ENCODE assay signal across 8 mouse cellular contexts in the genomic region with DNA sequence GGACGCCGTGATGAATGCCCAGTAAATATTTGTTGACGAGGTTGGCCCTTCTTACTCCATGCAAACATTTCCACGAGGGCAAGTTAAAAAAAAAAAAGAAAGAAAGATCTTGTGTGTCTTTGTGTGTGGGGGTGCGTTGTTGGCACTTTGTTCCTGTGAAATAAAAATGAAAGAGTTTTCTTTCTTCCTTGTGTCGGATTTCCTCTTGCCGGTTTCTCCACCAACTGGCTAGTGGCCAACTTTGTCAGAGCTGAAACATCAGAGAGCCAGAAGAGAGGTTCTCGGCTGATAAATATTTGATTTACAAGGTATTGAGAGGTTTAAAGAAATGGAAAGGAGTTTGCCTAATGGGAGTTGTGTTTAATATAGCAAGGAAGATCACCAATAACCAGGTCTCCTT.
DNase-seq lines count a peak whose midpoint lies in the region.

No protein-coding gene starts in this region.

- peak; percentile 59 to 66 for DNase-seq in cerebellum, postnatal 10 days
- DNase-seq in cerebellum, adult 9-10 months: no peak
- DNase-seq in layer of hippocampus, adult 11-12 months (ENCODE audit: low spot score): peak; percentile 38
- DNase-seq in layer of hippocampus, adult 9-10 months (ENCODE audit: low spot score): no peak
- DNase-seq in layer of hippocampus, adult 8-10 months (ENCODE audit: low spot score in 2 of 2): peak; percentile 9 to 33
- DNase-seq in ovary, postnatal 14 days (ENCODE audit: low spot score): peak; percentile 26
- DNase-seq in retina, embryonic 14.5 days (ENCODE audit: low spot score): no peak
- DNase-seq in c-Kit-positive CD71-positive TER-119-positive erythroid progenitor cells, embryonic 14.5 days (ENCODE audit: low spot score): no peak

Comparison
In these comparisons a context has a peak if more than half of its experiments do, and no peak if none do; other contexts are left out.
1. DNase-seq: peak in cerebellum, postnatal 10 days (2 of 2), layer of hippocampus, adult 11-12 months (single experiment), layer of hippocampus, adult 8-10 months (2 of 2) and ovary, postnatal 14 days (single experiment); none in cerebellum, adult 9-10 months (single experiment), layer of hippocampus, adult 9-10 months (single experiment), retina, embryonic 14.5 days (single experiment) and c-Kit-positive CD71-positive TER-119-positive erythroid progenitor cells, embryonic 14.5 days (single experiment).